Mouse (Mus musculus) telencephalon, adult 2 months (tissue): ENCODE data around the gene Il1rl2.

Source experiments
- DNase-seq: peaks from one replicate; pipeline ENCODE4 v3.0.0-alpha.2; 2011; ENCODE audit warnings: low read depth, low spot score

The Il1rl2 gene

GRCm38 (mm10) chr1:40378794-40379193 lies 54.4 kb downstream of the Il1rl2 start:
- peak; percentile 17 for DNase-seq

GRCm38 (mm10) chr1:40380111-40380510 lies 55.7 kb downstream of the Il1rl2 start:
- peak; percentile 45 for DNase-seq

GRCm38 (mm10) chr1:40380990-40381389 lies 56.6 kb downstream of the Il1rl2 start:
- DNase-seq: no peak

GRCm38 (mm10) chr1:40382841-40383240 lies 58.4 kb downstream of the Il1rl2 start:
- DNase-seq: no peak

- DNase-seq: no peak
These were observed 60.6 kb downstream of the Il1rl2 start for GRCm38 (mm10) chr1:40384931-40385545.

- no peak for DNase-seq
These were observed 67.0 kb downstream of the Il1rl2 start for GRCm38 (mm10) chr1:40391374-40391773.

- no peak for DNase-seq
These were observed 68.1 kb downstream of the Il1rl2 start for GRCm38 (mm10) chr1:40392535-40392934.

GRCm38 (mm10) chr1:40393214-40393613 lies 68.8 kb downstream of the Il1rl2 start:
- DNase-seq: no peak

- no peak for DNase-seq
These were observed 75.2 kb downstream of the Il1rl2 start for GRCm38 (mm10) chr1:40399639-40400038.

- peak; percentile 38 for DNase-seq
These were observed 80.3 kb downstream of the Il1rl2 start for GRCm38 (mm10) chr1:40404682-40405081.

- no peak for DNase-seq
These were observed 85.5 kb downstream of the Il1rl2 start for GRCm38 (mm10) chr1:40409882-40410281.

GRCm38 (mm10) chr1:40413039-40413438 lies 88.6 kb downstream of the Il1rl2 start:
- no peak for DNase-seq

- no peak for DNase-seq
These were observed 89.9 kb downstream of the Il1rl2 start for GRCm38 (mm10) chr1:40414276-40414675.

GRCm38 (mm10) chr1:40414863-40415656 lies 90.7 kb downstream of the Il1rl2 start:
- no peak for DNase-seq

- DNase-seq: no peak
These were observed 92.6 kb downstream of the Il1rl2 start for GRCm38 (mm10) chr1:40417034-40417433.
